Mouse (Mus musculus): ENCODE data around the gene Dusp11.
"Not testable (repeated sequence)": the region's sequence is repeated elsewhere in the genome, so short reads cannot be mapped to it uniquely, and the experiment has no call there.

The Dusp11 gene

DNA sequence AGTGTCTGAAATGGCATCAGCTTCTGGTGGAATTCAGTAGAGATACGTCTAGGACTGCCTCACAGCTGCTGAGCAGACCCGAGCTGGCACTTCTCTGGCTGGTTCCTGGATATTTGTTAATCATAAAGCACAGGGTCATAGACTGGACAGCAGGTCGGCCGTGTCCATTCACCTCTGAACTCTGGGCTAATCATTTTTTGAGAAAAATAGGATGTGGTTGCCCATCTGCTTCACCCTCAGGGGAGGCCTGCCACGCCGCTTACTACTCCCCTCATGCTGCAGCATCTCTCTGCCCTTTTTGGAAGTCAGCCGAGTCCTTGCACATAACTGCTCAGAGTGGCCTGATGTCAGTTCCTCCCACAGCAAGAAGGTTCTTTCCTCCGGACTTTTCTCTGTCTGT is 27.4 kb downstream of the Dusp11 start:
- DNase-seq: no peak

DNA sequence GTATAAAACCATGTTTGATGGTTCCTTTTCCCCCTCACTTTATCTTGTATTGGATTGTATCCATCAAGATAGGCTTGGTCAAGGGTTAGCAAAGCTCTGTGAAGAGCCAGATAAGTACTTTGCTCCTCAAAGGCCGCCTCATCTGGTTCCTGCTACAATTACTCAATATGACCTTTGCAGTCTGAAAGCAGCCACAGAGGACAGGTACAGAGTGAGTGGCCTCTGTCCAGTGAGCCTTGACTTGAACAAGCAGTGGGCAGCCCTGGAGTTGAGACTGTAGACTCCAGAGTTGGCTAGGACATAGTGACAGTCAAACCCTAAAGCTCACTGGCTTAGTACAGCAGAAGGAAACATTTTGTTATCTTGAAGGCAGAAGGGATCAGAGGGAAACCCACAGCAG is 32.2 kb downstream of the Dusp11 start:
- no peak for DNase-seq

DNA sequence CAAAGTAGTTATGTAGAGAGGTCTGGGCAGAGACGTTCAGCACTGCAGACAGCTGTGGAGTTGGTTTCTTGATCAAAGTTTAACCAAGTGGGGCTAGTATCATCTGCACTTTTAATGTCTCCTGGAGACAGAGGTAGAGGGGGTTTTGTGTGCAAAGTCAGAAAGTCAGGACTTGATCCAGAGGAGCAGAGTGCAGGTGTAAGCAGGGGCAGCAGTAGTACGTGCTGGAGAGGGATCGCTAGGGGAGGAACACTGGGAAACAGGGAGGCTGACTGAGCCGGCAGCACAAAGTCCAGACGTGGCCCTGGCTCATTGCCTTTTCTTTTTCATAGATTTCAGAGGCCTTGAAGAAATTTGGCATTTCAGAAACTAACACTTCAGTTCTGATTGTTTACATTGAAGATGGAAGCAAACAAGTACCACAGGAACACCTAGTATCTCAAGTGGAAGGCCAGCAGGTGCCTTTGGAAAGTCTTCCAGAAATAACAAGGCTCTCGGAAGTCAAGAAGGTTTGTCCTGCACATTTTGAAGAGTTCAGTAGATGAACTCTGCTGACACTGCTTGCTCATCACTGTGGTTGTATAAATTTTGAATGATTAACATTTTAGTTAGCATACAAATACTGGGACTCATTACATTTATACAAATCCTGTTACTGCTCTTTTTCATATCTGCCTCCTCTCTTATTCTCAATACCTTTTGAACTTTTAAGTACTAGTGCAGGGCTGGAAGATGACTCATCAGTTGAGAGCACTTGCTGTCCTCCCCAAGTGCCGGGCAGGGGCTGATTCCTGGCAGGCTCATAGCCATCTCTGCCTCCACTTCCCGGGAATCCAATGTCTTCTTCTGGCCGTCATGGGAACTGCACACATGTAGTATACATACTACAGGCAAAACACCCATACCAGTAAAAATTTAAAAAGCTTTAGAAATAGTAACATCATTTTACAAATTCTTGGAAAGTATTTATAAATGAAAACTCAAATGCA is 33.7 kb downstream of the Dusp11 start:
- DNase-seq: no peak

DNA sequence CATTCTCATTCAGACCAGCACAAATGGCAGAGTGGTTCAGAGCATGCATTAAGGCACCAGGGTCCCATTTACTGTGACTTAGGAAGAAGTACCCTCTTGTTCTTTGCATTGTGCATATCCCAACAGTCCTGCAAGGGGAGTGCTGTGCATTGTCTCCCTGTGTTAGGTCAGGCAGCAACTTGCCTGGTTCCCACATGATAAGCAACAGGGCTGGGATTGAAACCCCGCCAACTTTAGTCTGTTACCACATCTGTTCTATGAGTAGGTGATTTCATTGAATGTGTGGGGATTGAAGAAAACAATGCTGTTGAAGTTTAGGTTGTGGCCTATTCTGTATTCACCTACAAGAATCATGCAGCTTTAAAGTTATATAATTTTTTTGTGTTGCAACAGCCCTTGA is 34.8 kb downstream of the Dusp11 start:
- DNase-seq: no peak

DNA sequence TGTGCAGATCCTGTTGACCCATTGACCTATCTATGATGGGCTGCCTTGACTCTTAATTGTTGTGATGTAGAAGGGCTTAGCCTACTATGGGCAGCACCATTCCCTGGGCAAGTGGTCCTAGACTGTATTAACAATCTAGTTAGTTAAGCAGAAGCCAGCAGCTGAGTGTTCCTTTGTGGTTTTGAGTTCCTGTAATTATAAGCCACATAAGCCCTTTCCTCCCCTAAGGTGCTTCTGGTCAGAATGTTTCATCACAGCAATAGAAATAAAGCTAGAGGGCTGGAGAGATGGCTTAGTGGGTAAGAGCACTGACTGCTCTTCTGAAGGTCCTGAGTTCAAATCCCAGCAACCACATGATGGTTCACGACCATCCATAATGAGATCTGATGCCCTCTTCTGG is 37.8 kb downstream of the Dusp11 start:
- no peak for DNase-seq

DNA sequence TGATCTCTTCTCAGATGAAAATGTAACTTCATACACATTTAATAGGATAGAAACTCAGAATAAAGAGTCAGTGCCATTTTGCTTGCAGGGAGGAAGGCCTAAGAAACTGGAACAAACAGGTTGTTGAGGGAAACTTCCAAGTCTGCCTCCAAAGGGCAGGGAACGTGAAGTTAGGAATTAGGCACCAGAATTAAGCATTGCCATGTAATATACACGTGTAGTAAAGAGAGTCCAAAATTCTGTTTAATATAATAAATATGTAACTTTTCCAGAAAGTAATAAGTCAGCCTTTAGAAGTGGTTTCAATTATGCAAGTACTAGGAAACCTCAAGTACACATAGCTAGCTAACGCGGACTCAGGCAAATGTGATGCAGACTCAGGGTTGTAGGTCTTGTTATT is 42.1 kb downstream of the Dusp11 start:
- DNase-seq: no peak

DNA sequence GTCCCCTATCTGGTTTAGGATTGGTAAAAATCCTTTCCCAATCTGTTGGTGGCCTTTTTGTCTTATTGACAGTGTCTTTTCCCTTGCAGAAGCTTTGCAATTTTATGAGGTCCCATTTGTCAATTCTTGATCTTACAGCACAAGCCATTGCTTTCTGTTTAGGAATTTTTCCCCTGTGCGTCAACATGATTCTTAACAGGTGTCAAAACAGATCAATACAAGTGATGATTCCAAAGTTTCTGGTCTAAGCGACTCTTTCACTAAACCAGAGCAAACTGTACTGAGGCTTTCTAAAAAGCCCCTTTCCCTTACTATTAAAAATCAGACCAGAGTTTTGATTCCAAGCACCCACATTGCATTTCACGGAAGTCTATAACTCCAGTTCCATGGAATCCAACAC is 43.1 kb downstream of the Dusp11 start:
- not testable (repeated sequence) for DNase-seq

DNA sequence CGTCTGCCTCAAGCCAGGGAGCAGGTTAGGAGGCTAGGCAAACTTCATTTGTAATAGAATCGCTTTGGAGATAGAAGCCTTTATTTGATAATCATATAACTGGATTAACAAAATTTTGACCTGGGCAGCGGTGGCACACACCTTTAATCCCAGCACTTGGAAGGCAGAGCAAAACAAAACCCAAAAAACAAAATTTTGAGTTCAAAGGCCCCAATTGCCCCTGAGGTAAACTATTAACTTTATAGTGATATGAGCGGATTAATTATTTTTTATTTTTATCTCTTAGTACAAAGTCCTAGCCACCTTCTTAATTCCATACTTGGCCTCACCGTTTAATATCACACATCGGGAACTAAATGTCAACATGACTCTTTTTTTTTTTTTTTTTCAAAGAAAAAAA is 44.9 kb downstream of the Dusp11 start:
- DNase-seq: no peak

DNA sequence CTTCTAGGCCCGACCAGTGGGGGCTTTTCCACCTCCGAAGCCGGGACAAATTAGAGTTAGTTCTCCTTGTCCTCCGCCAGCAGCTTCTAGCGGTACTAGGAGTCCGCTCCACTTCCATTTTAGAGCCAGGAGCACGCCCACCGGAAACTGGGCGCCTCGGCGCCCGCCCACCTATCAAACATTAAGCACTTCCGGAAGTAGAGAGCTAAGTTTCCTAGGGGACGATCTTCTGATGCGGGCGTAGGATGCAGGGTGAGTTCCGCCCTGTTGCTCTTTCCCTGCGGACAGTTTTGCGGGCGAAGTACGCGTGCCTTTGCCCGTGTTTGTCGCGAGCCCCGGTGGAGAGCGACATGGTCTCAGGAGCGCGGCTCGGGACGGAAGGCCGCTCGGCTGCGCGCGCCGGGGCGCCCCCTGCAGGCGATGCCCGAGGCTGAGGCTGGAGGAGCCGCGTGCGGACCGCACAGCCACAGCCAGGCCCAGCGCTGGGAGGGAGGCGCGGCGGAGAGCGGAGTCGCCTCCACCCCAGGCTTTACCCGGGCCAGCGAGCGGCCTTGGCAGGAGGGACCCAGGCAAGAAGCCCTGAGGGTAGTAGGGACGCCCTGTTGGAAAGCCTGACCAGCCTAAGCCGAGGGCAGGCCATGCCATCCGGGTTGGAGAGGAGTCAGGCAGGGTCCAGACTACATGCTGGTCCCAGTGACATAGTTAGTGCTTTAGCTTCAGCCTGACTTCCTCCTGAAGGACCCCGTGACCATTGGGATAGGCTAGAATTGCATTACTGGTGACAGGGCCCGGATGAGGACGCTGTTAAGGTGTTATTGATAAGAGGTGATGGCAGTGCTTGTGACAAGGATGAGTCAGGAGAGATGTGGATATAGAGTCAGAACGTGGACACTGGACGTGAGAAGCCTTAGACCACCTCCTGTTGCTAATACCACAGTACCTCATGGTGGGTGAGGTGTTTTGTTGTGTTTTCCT is 45.6 kb downstream of the Dusp11 start, which contains the start of gene Nat8f1:
Nat8f1 (minus strand) TSS at position 149 of the 975 bp plus-strand sequence.
- DNase-seq: peak; percentile 85

DNA sequence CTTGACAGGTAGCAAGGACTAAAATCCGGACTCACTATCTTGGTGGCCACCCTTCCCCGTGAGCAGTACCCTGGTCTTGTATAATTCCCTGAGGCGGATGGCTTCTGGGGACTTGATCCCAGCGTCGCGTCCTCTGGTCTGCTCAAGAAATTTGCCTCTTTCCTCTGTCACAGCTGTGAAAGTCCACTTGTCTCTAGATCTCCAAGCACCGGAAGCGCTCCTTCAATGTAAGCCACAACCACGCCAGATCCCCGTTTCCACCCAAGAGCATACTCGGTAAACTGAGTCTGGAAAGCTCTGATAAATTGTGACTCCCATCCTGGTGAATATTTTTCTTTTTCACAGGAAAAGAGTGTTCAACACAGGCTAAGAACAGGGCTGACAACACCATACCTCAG is 46.3 kb downstream of the Dusp11 start:
- DNase-seq: no peak

DNA sequence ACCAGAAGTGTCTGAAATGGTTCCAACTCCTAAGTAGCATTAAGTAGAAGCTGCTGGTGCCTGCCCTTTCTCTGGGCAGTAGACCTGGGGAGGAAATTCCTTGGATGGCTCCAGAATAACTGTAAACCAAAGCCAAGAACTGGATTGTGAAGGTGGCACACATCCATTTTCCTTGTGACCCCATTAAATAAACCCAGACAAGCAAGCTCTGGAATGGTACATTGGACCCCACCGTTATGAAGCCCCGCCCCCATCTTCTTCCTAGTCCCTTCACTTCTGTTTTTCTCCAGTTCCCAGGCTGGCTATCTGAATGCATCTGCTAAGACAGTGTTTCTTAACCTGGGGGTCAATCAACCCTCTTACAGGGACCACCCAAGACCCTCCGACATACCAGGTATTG is 49.9 kb downstream of the Dusp11 start, which contains the start of gene Tprkb:
Tprkb (plus strand) TSS at position 279 of the 400 bp plus-strand sequence.
- no peak for DNase-seq

DNA sequence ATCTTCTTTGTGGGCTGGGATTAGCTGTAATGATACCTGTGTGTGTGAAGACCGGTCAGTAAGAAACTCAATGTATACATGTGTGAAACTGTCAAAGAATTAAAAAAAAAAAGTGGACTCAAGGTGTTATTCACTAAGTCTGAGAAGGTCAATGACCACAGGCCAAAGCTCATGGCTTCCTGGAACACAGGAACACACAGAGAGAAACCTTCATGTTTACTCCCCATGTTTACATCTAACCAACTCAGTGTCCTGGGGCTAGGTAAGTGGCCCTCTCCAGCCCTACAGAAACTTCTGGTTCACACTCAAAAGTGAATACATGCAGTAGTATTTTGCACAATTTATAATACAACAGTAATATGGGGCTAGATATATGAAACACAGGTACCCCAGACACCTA is 51.8 kb downstream of the Dusp11 start:
- no peak for DNase-seq

DNA sequence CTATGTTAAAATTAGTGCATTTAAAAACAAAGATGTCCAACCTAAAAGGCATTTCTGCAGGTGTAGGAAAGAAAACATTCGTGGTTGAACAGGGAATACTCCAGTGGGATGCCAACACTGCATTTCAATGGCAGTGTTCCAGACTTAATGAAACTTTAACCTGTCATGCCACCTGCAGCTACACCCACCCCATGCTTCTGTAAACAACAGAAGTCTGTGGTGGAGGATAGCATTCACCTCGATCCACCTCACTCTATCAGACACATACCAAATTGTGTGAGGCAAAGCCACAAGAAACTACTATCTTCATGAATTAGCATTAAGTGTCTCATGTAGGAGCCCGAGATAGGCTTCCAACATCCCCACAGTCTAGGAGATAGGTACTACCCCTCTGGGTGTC is 53.1 kb downstream of the Dusp11 start:
- DNase-seq: no peak

DNA sequence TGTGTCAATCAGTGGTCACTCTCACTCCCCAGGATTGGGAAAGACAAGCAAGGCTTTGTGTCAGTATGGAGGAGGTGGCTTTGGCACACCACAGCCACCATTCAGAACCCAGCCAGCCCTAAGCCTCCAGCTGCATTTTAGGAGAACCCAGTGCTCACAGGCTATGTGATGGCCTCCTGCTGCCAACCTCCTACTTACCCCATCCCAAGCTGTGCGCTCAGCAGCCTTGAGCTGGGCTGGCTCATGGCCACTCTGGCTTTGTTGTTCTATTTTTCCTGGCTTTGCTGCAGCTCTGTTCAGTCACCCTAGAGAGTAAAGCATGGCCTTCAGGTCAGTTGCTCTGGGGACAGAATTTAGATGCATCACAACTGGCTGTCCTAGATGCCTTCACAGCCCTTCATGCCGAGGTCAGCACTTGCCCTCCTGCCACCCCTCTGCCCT is 54.5 kb downstream of the Dusp11 start:
- peak; percentile 62 for DNase-seq

DNA sequence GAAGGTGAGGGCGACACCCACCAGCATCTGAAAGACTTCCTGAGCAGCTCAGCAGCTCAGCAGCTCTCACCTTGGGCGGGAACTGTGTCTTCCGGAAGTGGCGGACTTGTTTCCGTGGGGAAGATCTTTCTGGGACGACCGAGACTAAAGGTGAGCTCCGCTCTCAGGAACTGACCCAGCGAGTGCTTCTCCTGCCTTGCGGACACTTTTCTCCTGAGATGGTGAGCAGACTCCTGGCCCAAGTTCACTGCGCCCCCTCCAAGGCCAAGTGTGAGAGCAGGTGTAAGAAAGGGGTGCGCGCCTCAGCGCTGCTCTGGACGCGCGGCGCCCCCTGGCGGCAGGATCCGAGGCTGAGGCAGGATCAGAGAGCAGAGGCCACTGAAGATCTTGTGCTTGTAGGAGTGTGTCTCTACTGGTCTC is 56.8 kb downstream of the Dusp11 start, which contains the start of gene Nat8f4:
Nat8f4 (minus strand) TSS at position 243 of the 420 bp plus-strand sequence.
- peak; percentile 79 for DNase-seq

DNA sequence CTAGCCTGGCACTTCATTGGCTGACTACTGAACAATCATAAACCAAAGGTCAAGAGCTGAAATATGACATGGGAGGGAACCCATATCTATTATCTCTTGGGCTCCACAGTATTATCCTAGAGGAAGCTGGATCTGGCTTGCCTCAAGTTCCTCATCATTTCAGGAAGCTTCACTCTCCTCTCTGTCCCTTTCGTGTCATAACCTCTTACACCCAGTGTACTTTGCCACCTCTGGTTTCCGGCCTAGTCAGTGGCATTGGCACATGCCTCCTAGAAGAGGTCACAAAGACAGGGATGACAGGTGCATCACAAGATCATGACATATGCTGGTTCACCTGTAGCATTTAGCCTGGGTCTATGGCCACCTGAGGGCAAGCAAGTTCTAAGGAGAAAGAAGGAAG is 59.2 kb downstream of the Dusp11 start:
- no peak for DNase-seq

DNA sequence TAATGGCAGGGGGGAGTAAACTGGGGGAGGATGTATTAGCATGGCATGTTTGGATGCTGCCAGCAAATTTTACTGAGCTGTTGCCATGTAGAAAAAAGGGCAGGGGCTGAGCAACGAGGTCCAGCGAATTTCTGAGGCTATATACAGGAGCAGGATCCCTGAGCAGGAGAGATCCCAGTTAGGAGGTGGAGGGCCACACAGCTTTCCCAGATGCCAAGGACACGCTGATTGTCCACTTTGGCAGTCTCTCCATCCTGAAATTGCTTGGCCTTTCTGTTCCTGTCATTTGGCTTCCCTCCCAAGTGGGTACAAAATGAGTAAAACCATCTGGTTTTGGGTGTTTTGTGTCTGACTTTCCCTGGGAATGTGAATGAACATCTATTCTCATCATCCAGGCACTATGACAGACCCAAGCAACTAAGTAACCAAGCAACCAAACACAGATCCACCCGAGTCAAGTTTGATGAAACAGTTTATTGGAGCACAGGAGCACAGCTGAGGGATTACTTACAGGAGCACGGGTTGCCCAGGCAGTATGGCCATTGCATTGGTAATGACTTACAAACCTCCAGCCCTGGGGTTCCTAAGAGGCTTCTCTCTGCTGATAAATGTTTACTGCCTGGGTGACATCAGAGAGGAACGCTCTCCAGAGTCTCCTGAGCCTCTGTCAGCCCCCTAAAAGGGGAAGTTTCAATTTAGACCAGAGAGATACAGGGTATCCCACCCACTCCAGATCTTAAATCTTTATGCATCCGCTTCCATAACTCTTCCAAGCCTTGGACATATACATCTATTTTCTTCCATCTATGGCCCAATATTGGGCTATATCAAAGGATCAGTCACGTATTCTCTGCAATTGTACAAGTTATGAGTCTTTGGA is 62.6 kb downstream of the Dusp11 start:
- DNase-seq: not testable (repeated sequence)

DNA sequence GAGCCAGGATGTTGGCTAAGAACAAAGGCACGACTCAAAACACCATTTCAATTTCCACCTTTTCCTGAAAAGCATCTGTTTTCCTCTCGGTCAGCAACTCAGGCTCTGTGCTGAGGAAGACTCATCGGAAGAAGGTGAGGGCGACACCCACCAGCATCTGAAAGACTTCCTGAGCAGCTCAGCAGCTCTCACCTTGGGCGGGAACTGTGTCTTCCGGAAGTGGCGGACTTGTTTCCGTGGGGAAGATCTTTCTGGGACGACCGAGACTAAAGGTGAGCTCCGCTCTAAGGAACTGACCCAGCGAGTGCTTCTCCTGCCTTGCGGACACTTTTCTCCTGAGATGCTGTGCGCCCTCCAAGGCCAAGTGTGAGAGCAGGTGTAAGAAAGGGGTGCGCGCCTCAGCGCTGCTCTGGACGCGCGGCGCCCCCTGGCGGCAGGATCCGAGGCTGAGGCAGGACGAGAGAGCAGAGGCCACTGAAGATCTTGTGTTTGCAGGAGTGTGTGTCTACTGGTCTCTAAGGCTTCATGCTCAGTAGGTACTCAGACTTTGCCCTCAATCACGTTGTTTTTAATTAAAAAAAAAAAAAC is 66.3 kb downstream of the Dusp11 start:
- DNase-seq: peak; percentile 28
